Mouse (Mus musculus) liver, embryonic 15.5 days (tissue): ENCODE results near the gene Pld3. TPM values are rescaled to one million over a fixed set of nuclear protein-coding genes. Genes with fewer than 3 reads are reported as not detected.

ENCODE experiments used
- ATAC-seq: fragments of 200-750 bp; cut with Nextera tagmentation; 2 replicates; pipeline ENCODE4 v1.8.0; 2017; ENCODE audit warnings: moderate number of reproducible peaks, mild to moderate bottlenecking, moderate library complexity; ENCODE audit not compliant: insufficient read depth
- H3K27ac ChIP-seq: fragments of 300-500 bp; sonication (generic); replicated peaks from 2 replicates; pipeline ENCODE4 v1.5.1; 2015; ENCODE audit warnings: mild to moderate bottlenecking, inconsistent platforms
- H3K27me3 ChIP-seq: fragments of 300-500 bp; sonication (generic); 2 replicates; pipeline ENCODE4 v1.6.1; 2015; ENCODE audit warnings: mild to moderate bottlenecking, inconsistent platforms
- H3K36me3 ChIP-seq: fragments of 300-500 bp; sonication (generic); replicated peaks from 2 replicates; pipeline ENCODE4 v1.6.1; 2015; ENCODE audit warnings: moderate library complexity, mild to moderate bottlenecking, inconsistent platforms
- H3K4me1 ChIP-seq: fragments of 300-500 bp; sonication (generic); replicated peaks from 2 replicates; pipeline ENCODE4 v1.6.1; 2015; ENCODE audit warnings: inconsistent platforms
- H3K4me2 ChIP-seq: fragments of 300-500 bp; sonication (generic); 2 replicates; pipeline ENCODE4 v1.6.1; 2015; ENCODE audit warnings: moderate library complexity, mild to moderate bottlenecking, inconsistent platforms
- H3K4me3 ChIP-seq: fragments of 300-500 bp; sonication (generic); replicated peaks from 2 replicates; pipeline ENCODE4 v1.5.1; 2015; ENCODE audit warnings: mild to moderate bottlenecking, inconsistent platforms
- H3K9ac ChIP-seq: fragments of 300-500 bp; sonication (generic); 2 replicates; pipeline ENCODE4 v1.6.1; 2015; ENCODE audit warnings: moderate library complexity, mild to moderate bottlenecking, inconsistent platforms
- H3K9me3 ChIP-seq: fragments of 300-500 bp; sonication (generic); replicated peaks from 2 replicates; pipeline ENCODE4 v1.6.1; 2016; ENCODE audit warnings: inconsistent platforms
- WGBS: fragments of 180-500 bp; shearing (Covaris S2); methylation state at CpG from one replicate; pipeline ENCODE4 v1.1.7; 2015; ENCODE audit warnings: mixed read lengths; ENCODE audit not compliant: insufficient replicate concordance; 5-methylcytosine and 5-hydroxymethylcytosine counted together
- polyA plus RNA-seq: library from polyadenylated mRNA; unstranded; fragments of >200 nt; fragmentation: Nextera tagmentation; extraction: Ambion mirVana; gene quantifications from 2 replicates; pipeline ENCODE4 v1.2.1, GENCODE M21; 2015

Gene Pld3
- polyA plus RNA-seq, 1 experiment from 2014 or later, result 76.3 TPM

DNA sequence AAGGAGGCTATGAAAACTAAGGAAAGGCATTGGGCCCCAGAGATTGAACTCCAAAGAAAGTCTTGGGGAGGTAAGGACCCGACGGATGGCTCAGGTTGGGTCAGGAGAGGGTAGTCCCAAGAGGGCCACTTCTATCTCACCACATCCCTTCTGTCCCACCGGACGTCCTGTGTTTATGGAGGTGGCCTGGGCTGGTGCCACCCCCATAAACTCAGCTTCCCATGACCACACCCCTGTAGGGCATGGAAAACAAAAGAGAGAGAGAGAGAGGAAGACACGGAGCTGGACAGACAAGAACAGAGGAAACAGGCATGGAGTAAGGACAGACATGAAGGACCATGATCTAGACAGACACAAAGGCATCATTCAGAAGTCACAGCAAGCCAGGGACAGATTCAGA, 59.6 kb downstream of the Pld3 start:
- Histone ChIP-seq H3K9me3 (no peaks in the 10 kb centered on the region), H3K4me1 (peaks cover 72% of the 10 kb centered on the region), H3K4me3 (no peak overlapping the region), H3K27ac (0 out of 2 replicates have a peak overlapping the region, but pooled peaks have one; percentile 3), H3K9ac (no peak overlapping the region), H3K27me3 (no peaks in the 10 kb centered on the region), H3K36me3 (peaks cover 18% of the 10 kb centered on the region), H3K4me2 (no peak overlapping the region)
- WGBS, result 70% methylated on average over 5 of the region's 5 CpGs
- no peak for ATAC-seq

DNA sequence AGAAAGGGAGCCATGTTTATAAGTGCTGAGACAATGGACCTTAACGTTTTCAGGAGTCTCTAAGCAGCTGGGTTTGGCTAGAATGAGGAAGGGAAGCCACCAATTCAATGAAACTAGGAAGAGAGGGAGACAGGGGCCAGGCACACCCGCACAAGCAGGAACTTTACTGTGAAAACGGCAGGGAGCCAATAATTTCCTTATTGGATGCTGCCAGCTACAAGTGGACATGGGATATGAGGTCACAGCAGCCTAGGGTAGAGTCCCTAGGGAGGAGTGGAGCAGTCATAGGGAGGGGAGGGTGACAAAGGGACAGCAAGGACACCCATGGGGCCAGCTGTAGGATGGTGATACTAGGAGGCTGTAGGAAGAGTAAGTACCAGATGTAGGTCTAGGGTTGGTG, 60.0 kb downstream of the Pld3 start:
- H3K4me1 ChIP-seq, result peaks cover 76% of the 10 kb centered on the region
- no peaks in the 10 kb centered on the region for H3K9me3 ChIP-seq
- no peaks in the 10 kb centered on the region for H3K27me3 ChIP-seq
- peaks cover 18% of the 10 kb centered on the region for H3K36me3 ChIP-seq
- H3K9ac ChIP-seq, result no peak overlapping the region
- no peak overlapping the region for H3K4me2 ChIP-seq
- H3K27ac ChIP-seq, result peak overlapping the region; percentile 3; the same call in 1 of the 2 replicates
- H3K4me3 ChIP-seq, result no peak overlapping the region
- WGBS, result 42% methylated on average over 3 of the region's 3 CpGs
- no peak for ATAC-seq

DNA sequence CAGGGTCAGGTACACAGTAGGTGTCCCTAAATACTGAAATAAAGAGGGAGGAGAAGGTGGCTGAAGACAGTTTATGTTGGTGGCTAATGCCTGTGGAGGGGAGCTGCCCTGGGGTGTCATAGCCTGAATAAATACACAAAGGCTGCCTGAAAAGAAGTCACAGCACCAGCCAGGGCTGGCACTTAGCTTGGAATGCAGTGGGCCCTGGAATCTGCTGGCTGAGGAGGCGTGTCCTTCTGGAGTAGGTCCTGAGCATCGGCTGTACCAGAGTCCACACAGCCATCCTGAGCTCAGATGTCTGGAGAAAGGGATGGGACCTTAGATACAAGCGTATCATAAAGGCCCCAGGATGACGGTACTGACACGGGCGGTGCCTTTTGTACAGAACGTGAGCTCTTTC, 61.2 kb downstream of the Pld3 start:
- no peak for ATAC-seq
- H3K27ac ChIP-seq, result peak overlapping the region; percentile 95
- peak overlapping the region; percentile 91 for H3K4me2 ChIP-seq
- no peaks in the 10 kb centered on the region for H3K27me3 ChIP-seq
- H3K9ac ChIP-seq, result 0 out of 2 replicates have a peak overlapping the region, but pooled peaks have one; percentile 80
- H3K4me3 ChIP-seq, result peak overlapping the region; percentile 5; the same call in 1 of the 2 replicates
- H3K9me3 ChIP-seq, result no peaks in the 10 kb centered on the region
- peaks cover 70% of the 10 kb centered on the region for H3K4me1 ChIP-seq
- H3K36me3 ChIP-seq, result peaks cover 18% of the 10 kb centered on the region
- WGBS, result 74% methylated on average over 7 of the region's 7 CpGs

DNA sequence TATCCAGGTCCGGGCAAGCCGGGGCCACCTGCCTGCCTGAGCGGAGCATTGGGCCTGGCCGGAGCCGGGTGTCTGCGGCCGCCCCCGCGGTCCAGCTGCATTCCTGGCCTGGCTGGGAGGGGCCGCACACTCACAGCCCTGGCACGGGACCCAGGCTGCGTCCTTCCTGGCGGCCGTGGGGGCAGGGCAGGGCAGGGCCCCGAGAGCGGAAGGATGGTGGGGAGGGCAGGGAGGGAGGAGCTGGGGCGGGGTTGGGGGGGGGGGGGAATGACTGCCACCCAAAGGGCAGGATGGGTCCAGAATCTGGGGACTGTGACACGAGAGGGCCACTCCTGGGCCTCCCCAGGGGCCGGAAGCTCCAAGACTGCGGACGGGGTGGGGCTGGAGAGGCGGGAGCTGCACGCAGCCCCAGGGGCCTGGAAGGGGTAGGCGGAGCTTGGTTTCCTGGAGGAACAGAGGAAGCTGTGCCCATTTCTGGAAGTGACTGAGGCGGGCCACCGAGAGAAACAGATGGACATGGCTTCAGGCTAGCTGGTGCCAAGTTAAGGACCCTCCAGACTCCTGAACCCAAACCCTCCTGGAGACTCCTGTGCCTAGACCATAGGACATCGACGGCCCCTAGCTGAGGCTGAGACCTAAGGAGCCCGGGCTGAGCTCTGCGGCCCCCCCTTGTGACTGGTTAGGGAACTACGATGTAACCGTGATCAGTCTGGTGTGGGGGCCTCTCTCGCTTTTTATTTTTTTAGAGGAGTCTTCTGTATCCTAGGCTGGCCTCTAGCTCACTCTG, 62.3 kb downstream of the Pld3 start:
- H3K27me3 ChIP-seq, result no peaks in the 10 kb centered on the region
- under 1% methylated on average over 33 of the region's 33 CpGs for WGBS
- H3K9me3 ChIP-seq, result no peaks in the 10 kb centered on the region
- H3K4me1 ChIP-seq, result peaks cover 74% of the 10 kb centered on the region
- H3K27ac ChIP-seq, result peak overlapping the region; percentile 95
- H3K9ac ChIP-seq, result peak overlapping the region; percentile 80
- H3K36me3 ChIP-seq, result peaks cover 18% of the 10 kb centered on the region
- peak; percentile 84 for ATAC-seq
- peak overlapping the region; percentile 63 for H3K4me3 ChIP-seq
- H3K4me2 ChIP-seq, result peak overlapping the region; percentile 91

DNA sequence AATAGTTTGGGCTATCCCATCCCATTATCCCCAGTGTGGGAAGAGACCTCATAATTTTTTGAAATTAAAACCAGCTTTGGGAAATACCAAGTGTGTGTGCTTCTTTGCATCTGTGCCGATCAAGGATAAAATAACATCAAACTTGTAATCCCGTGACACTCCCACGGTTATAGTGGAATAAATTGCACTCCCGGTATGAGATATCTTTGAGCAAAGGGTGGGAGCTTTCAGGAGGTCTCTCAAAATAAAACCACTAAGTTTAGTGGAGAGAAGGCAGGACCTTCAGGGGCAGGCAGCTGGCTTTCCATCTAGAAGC, 62.8 kb downstream of the Pld3 start:
- WGBS, result 23% methylated on average over 4 of the region's 4 CpGs
- H3K4me2 ChIP-seq, result peak overlapping the region; percentile 91
- H3K27me3 ChIP-seq, result no peaks in the 10 kb centered on the region
- no peak for ATAC-seq
- peak overlapping the region; percentile 63 for H3K4me3 ChIP-seq
- peak overlapping the region; percentile 95 for H3K27ac ChIP-seq
- H3K36me3 ChIP-seq, result peaks cover 18% of the 10 kb centered on the region
- peaks cover 80% of the 10 kb centered on the region for H3K4me1 ChIP-seq
- peak overlapping the region; percentile 80 for H3K9ac ChIP-seq
- no peaks in the 10 kb centered on the region for H3K9me3 ChIP-seq

DNA sequence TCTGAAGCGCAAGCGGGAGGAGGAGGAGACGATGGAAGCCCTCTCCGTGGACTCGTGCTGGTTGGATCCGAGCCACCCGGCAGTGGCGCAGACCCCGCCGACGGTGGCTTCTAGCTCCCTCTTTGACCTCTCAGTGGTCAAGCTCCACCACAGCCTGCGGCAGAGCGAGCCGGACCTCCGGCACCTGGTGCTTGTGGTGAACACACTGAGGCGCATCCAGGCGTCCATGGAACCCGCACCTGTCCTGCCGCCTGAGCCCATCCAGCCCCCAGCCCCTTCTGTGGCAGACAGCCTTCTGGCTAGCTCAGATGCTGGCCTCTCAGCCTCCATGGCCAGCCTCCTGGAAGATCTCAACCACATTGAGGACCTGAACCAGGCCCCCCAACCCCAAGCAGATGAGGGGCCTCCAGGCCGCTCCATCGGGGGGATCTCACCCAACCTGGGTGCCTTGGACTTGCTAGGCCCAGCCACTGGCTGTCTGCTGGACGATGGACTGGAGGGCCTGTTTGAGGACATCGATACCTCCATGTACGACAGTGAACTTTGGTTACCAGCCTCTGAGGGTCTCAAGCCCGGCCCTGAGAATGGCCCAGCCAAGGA, 63.6 kb downstream of the Pld3 start:
- Histone ChIP-seq H3K4me1 (peaks cover 81% of the 10 kb centered on the region), H3K9ac (peak overlapping the region; percentile 80; the same call in 1 of the 2 replicates), H3K4me3 (peak overlapping the region; percentile 63), H3K36me3 (peaks cover 18% of the 10 kb centered on the region), H3K27ac (peak overlapping the region; percentile 95), H3K9me3 (no peaks in the 10 kb centered on the region), H3K27me3 (no peaks in the 10 kb centered on the region), H3K4me2 (peak overlapping the region; percentile 91)
- 85% methylated on average over 25 of the region's 25 CpGs for WGBS
- no peak for ATAC-seq

DNA sequence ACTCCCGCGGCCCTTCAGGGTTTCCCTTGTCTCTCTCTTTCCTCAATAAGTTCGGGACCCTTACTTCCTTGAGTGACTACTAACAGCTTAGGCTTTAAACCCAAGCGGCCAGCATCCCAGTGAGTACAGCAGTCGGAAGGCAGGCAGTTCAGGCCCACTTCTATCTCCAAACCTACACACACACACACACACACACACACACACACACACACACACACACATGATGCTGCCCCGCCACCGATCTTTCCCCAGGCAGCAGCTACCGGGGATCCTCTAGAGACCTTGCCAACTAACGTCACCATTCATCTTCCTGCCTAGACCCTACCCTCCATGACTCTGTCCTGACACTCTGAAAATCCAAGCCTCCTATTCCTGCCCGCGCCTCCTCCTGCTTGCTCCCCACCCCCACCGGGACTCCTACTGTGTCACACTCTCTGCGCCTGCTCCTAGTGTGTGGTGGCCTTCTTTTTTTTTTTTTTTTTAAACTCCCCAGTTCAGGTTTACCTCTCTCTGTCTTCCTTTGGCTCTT, 65.2 kb downstream of the Pld3 start:
- Histone ChIP-seq H3K4me2 (peak overlapping the region; percentile 86), H3K4me3 (peak overlapping the region; percentile 84), H3K27me3 (no peaks in the 10 kb centered on the region), H3K36me3 (peaks cover 18% of the 10 kb centered on the region), H3K27ac (peak overlapping the region; percentile 95), H3K9me3 (no peaks in the 10 kb centered on the region), H3K9ac (peak overlapping the region; percentile 95), H3K4me1 (peaks cover 84% of the 10 kb centered on the region)
- WGBS, result 3% methylated on average over 13 of the region's 13 CpGs
- ATAC-seq, result no peak

DNA sequence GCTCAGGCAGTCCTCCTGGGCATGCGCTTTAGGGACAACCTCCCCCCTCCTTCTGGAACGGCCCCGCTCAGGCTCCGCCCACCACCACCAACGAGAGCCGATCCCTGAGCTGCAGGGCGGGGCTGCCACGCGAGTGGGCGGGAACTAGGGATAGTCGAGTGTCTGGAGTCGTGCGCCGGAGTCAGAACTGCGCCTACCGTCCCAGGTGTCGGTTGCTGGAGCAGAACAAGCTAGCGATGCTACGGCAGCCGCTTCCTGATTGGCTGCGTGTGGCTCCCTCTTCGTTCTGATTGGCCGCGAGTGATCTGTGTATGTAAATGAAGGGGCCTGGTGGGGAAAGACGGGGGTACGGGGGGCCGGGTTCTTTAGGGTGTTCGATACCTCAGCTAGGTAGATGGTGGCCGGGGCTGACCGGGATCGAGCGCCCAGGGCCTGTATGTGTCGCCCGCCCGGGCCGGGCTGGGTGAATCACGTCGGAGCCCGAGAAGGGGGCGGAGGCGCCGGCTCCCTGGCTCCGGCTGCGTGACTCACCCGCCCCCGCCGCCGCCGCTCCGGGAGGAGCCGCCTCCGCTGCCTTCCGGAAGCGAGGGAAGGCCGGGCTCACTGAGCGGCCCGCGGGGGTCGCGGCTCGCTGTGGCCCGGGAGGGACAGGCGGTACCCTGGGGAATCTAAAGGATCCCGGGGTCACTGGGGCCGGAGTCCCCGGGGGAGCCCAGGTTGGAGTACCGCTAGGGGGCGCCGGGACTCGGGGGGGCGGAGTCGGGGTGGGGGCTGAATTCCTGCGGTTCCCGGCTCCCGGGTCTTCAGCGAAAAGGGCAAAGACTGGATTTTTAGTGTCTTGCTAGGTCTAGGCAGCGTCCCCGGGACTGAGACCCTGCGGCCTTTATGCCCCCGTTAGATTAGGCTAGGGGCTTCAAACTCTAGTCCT, 66.0 kb downstream of the Pld3 start, which contains the start of gene Sertad1:
TSS of gene Sertad1 (plus strand) at position 141 of the 928 bp plus-strand sequence.
- WGBS, result under 1% methylated on average over 79 of the region's 80 CpGs

DNA sequence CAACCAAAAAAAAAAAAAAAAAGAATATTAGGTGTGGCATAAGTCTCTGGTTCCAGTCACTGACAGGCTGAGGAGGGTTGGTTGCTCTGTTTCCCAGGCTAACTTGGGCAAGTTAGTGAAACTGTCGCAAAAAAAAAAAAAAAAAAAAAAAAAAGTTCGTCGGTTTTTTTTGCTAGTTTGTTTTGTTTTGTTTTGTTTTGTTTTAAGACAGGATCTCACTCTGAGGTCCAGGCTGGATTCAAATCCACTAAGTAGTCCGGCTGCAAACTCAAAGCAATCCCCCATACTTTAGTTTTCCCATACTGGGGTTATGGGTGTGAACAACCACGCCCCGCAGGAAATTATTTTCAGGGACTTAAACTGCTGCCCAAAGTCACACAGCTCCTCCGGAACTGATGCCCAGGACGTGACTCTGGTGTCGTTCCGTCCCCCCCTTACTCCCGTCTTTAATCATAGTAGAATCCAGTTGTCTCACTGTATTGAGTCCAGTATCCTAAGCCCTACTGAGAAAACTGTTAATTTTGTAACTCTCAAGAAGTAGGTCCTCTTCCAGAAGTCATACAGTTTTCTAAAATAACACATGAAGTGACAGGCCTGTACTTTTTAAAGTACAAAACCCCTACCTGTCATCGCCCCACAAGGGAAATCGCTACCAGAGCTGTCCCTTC, 66.8 kb downstream of the Pld3 start:
- Histone ChIP-seq H3K27me3 (no peaks in the 10 kb centered on the region), H3K4me1 (peaks cover 84% of the 10 kb centered on the region)
- 2% methylated on average over 13 of the region's 13 CpGs for WGBS

More for the DNA sequence above, 66.0 kb downstream of the Pld3 start, which contains the start of gene Sertad1:
- no peaks in the 10 kb centered on the region for H3K27me3 ChIP-seq
- peak within 1 kb of the TSS; percentile 84 for H3K4me3 ChIP-seq
- H3K9me3 ChIP-seq, result no peaks in the 10 kb centered on the region
- H3K4me1 ChIP-seq, result peaks cover 84% of the 10 kb centered on the region
- peak; percentile 79 for ATAC-seq
- peak within 1 kb of the TSS; percentile 95 for H3K27ac ChIP-seq
- H3K36me3 ChIP-seq, result peaks cover 18% of the 10 kb centered on the region
- H3K9ac ChIP-seq, result peak within 1 kb of the TSS; percentile 95
- H3K4me2 ChIP-seq, result peak within 1 kb of the TSS; percentile 86

DNA sequence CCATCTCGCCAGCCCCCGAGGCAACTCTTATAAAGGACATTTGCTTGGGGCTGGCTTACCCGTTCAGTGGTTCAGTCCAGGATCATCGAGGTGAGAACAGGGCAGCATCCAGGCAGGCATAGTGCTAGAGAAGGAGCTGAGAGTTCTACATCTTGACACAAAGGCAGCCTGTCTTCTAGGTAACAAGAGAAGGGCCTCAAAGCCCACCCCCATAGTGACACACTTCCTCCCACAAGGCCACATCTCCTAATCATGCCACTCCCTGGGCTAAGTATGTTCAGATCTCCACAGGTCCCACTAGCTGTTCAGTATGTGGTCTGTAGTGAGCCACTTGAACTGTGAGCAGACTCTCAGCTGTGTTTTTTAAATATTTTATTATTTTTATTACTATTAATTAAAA, 69.2 kb downstream of the Pld3 start:
- Histone ChIP-seq H3K4me1 (peaks cover 85% of the 10 kb centered on the region), H3K9me3 (no peaks in the 10 kb centered on the region), H3K4me2 (no peak overlapping the region), H3K36me3 (peaks cover 3% of the 10 kb centered on the region; the same call in 1 of the 2 replicates), H3K27ac (no peak overlapping the region), H3K4me3 (no peak overlapping the region), H3K27me3 (no peaks in the 10 kb centered on the region), H3K9ac (no peak overlapping the region)
- ATAC-seq, result no peak
- WGBS, result 76% methylated on average over 4 of the region's 4 CpGs

More for the DNA sequence above, 66.8 kb downstream of the Pld3 start:
- H3K36me3 ChIP-seq, result peaks cover 18% of the 10 kb centered on the region
- H3K9me3 ChIP-seq, result no peaks in the 10 kb centered on the region
- H3K27ac ChIP-seq, result peak overlapping the region; percentile 95
- ATAC-seq, result no peak
- H3K4me3 ChIP-seq, result peak overlapping the region; percentile 84
- H3K9ac ChIP-seq, result peak overlapping the region; percentile 67
- H3K4me2 ChIP-seq, result peak overlapping the region; percentile 86
